Mouse (Mus musculus): ENCODE results near the gene Dip2b.

- no peak for TF ChIP-seq CTCF (IDR thresholded peaks at IDR 0.05; ENCODE audit: insufficient read depth, low read length)
- no peak for TF ChIP-seq POLR2A (IDR thresholded peaks at IDR 0.05; ENCODE audit: borderline replicate concordance, extremely low read depth, low read depth, low read length)
Measured at GRCm38 (mm10) chr15:100178487-100178886, 140.0 kb downstream of the Dip2b start.

All from lung, adult 2 months (tissue).